Mouse (Mus musculus): ENCODE data around the gene Nelfcd.

GRCm38 (mm10) chr2:174442460-174442859 is 26.9 kb downstream of the Nelfcd start:
- no peak for TF ChIP-seq MAX (IDR thresholded peaks at IDR 0.05)
- no peak for TF ChIP-seq MYOG (IDR thresholded peaks at IDR 0.05; ENCODE audit: control insufficient read depth, extremely low read depth, insufficient read length)
